Mouse (Mus musculus): ENCODE measurements around the gene Trdmt1. TPM values are rescaled to one million over a fixed set of nuclear protein-coding genes. Genes with fewer than 3 reads are reported as not detected.

Trdmt1 gene
- total RNA-seq, 1 experiment from 2014 or later = 7.2 TPM

DNA sequence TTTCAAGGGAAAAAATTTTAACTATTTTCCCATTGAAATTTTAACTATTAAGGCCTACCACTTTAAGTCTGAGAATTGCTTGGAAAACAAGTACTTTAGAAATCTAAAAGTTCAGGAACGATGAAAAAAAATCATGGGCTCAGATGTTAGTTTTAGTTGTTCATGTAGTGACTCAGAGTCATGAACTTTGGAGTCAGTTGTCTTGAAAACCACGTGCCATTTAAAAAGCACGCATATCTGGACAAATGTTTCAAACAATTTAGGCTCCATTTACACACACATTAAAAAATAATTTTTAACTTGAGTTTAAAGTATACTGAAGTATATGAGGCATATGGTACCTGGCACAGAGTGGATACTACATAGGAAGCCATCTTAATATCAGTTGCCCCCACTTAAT, 77.8 kb downstream of the Trdmt1 start:
- no peak for ATAC-seq (replicated peaks in 1 of 2; ENCODE audit: insufficient read depth in 1 of 2, low FRiP score in 2 of 2, low TSS enrichment in 1 of 2, low read depth in 1 of 2, poor library complexity in 2 of 2, severe bottlenecking in 2 of 2)

Other genes starting within 250 kb of the Trdmt1 start
- gene Cubn, start 52.9 kb downstream of the Trdmt1 start, total RNA-seq (2017) = not detected in 2 replicates
- gene Vim, start 29.3 kb upstream of the Trdmt1 start, total RNA-seq (2017) = 674 and 678 TPM in 2 replicates
- gene St8sia6, start 249.4 kb upstream of the Trdmt1 start, total RNA-seq (2017) = 1.1 and 1.9 TPM in 2 replicates

Data from hematopoietic stem cell, adult 5-6 weeks (primary cell).